Mouse (Mus musculus): Measurements from ENCODE around the gene Gm39653.
"Not testable (repeated sequence)": the region's sequence is repeated elsewhere in the genome, so short reads cannot be mapped to it uniquely, and the experiment has no call there.

Gm39653 gene

GRCm38 (mm10) chr1:63615668-63616067 lies at the start of gene Gm39653:
Gm39653 (plus strand) TSS chr1:63615968.
- DNase-seq (ENCODE audit: low read depth, low spot score): no peak

GRCm38 (mm10) chr1:63566501-63566900 lies 49.3 kb upstream of the Gm39653 start:
- DNase-seq (ENCODE audit: low read depth, low spot score): no peak

- DNase-seq (ENCODE audit: low read depth, low spot score): no peak
Observed at GRCm38 (mm10) chr1:63567031-63567430, 48.7 kb upstream of the Gm39653 start.

- no peak for DNase-seq (ENCODE audit: low read depth, low spot score)
Observed at GRCm38 (mm10) chr1:63572229-63572628, 43.5 kb upstream of the Gm39653 start.

- DNase-seq (ENCODE audit: low read depth, low spot score): no peak
Observed at GRCm38 (mm10) chr1:63573432-63573831, 42.3 kb upstream of the Gm39653 start.

- DNase-seq (ENCODE audit: low read depth, low spot score): peak; percentile 74
Observed at GRCm38 (mm10) chr1:63573864-63574611, 41.7 kb upstream of the Gm39653 start.

GRCm38 (mm10) chr1:63576803-63577202 lies 39.0 kb upstream of the Gm39653 start:
- DNase-seq (ENCODE audit: low read depth, low spot score): no peak

- no peak for DNase-seq (ENCODE audit: low read depth, low spot score)
Observed at GRCm38 (mm10) chr1:63579153-63579552, 36.6 kb upstream of the Gm39653 start.

GRCm38 (mm10) chr1:63586869-63587268 lies 28.9 kb upstream of the Gm39653 start:
- no peak for DNase-seq (ENCODE audit: low read depth, low spot score)

GRCm38 (mm10) chr1:63603870-63604500 lies 11.8 kb upstream of the Gm39653 start:
- DNase-seq (ENCODE audit: low read depth, low spot score): no peak

- DNase-seq (ENCODE audit: low read depth, low spot score): no peak
Observed at GRCm38 (mm10) chr1:63609613-63610012, 6.2 kb upstream of the Gm39653 start.

GRCm38 (mm10) chr1:63614594-63614993 lies 1.2 kb upstream of the Gm39653 start:
- DNase-seq (ENCODE audit: low read depth, low spot score): no peak

- DNase-seq (ENCODE audit: low read depth, low spot score): no peak
Observed at GRCm38 (mm10) chr1:63628211-63628610, 12.4 kb downstream of the Gm39653 start.

- DNase-seq (ENCODE audit: low read depth, low spot score): not testable (repeated sequence)
Observed at GRCm38 (mm10) chr1:63630390-63630789, 14.6 kb downstream of the Gm39653 start.

GRCm38 (mm10) chr1:63639921-63640320 lies 24.2 kb downstream of the Gm39653 start:
- no peak for DNase-seq (ENCODE audit: low read depth, low spot score)

- peak; percentile 43 for DNase-seq (ENCODE audit: low read depth, low spot score)
Observed at GRCm38 (mm10) chr1:63658016-63658415, 42.2 kb downstream of the Gm39653 start.

GRCm38 (mm10) chr1:63659591-63659990 lies 43.8 kb downstream of the Gm39653 start:
- DNase-seq (ENCODE audit: low read depth, low spot score): peak; percentile 67

GRCm38 (mm10) chr1:63666089-63666488 lies 50.3 kb downstream of the Gm39653 start:
- DNase-seq (ENCODE audit: low read depth, low spot score): no peak

GRCm38 (mm10) chr1:63667201-63667948 lies 51.6 kb downstream of the Gm39653 start:
- no peak for DNase-seq (ENCODE audit: low read depth, low spot score)

- DNase-seq (ENCODE audit: low read depth, low spot score): peak; percentile 11
Observed at GRCm38 (mm10) chr1:63667949-63668851, 52.4 kb downstream of the Gm39653 start.

GRCm38 (mm10) chr1:63668852-63669160 lies 53.0 kb downstream of the Gm39653 start:
- DNase-seq (ENCODE audit: low read depth, low spot score): peak; percentile 77
